Mouse (Mus musculus): ENCODE data around the gene Gm49342. TPM values are rescaled to one million over a fixed set of nuclear protein-coding genes. Genes with fewer than 3 reads are reported as not detected.
"Not testable (repeated sequence)": the region's sequence is repeated elsewhere in the genome, so short reads cannot be mapped to it uniquely, and the experiment has no call there.

The Gm49342 gene
- polyA plus RNA-seq (2016; fragmentation: Nextera tagmentation; extraction: Ambion mirVana): not detected in 2 replicates

DNA sequence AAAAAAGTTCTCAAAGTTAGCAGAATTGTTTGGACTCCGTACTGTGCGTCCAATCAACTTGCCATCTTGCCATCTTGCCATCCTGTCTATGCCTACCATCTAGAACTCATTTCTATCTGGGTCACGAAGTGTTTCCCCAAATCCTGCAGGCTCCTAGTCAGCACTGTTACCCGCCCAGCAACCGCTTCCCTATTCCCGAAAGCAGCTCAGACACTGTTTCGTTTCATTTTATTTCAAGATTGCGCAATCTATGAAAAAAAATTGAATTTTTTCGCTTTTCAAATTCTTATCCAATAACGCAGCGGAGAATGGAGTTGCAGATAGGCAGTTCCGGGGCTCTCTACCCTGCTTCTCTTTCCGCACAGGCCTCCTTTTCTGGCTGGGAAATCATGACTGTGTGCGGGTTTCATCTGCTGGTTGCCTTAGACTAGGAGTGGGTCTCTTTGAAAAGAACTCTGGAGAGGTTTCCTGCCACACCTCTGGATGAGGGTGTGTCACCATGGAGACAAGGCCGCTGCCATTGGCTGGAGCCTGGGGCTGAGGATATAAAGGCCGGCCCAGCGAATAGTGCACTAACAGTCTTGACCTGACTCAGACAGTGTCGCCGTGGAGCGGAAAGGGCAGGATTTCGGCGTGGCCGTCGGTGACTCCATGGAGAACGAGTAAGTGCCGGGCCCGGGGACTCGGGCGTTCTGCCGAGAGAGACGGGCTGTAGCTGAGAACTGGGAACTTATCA is at the start of gene Gm49342:
TSS of gene Gm49342 (plus strand) at position 586 of the 736 bp plus-strand sequence.
- Histone ChIP-seq H3K27me3 (ENCODE audit: insufficient read depth, poor library complexity, severe bottlenecking) (no peaks in the 10 kb centered on the region), H3K36me3 (peaks cover 5% of the 10 kb centered on the region), H3K4me3 (peak within 1 kb of the TSS; percentile 55), H3K9me3 (no peaks in the 10 kb centered on the region), H3K4me1 (0 out of 2 replicates have a peak, but pooled peaks cover 4% of the 10 kb centered on the region), H3K27ac (peak within 1 kb of the TSS; percentile 87)
- DNase-seq (ENCODE audit: low spot score): peak; percentile 98
- 17% methylated on average over 31 of the region's 31 CpGs for WGBS

- Histone ChIP-seq H3K4me3 (no peak overlapping the region), H3K27me3 (ENCODE audit: insufficient read depth, poor library complexity, severe bottlenecking) (peaks cover 39% of the 10 kb centered on the region), H3K9me3 (no peaks in the 10 kb centered on the region), H3K27ac (no peak overlapping the region), H3K36me3 (no peaks in the 10 kb centered on the region), H3K4me1 (peaks cover 14% of the 10 kb centered on the region)
- DNase-seq (ENCODE audit: low spot score): no peak
Observed at GRCm38 (mm10) chr14:50895407-50895806, 48.9 kb upstream of the Gm49342 start.

GRCm38 (mm10) chr14:50895985-50896746 is 48.2 kb upstream of the Gm49342 start:
- Histone ChIP-seq H3K4me1 (peaks cover 14% of the 10 kb centered on the region), H3K9me3 (no peaks in the 10 kb centered on the region), H3K27me3 (ENCODE audit: insufficient read depth, poor library complexity, severe bottlenecking) (peaks cover 39% of the 10 kb centered on the region), H3K4me3 (peak overlapping the region; percentile 62), H3K36me3 (no peaks in the 10 kb centered on the region), H3K27ac (0 out of 2 replicates have a peak overlapping the region, but pooled peaks have one; percentile 36)
- WGBS: 17% methylated on average over 19 of the region's 19 CpGs
- no peak for DNase-seq (ENCODE audit: low spot score)

- no peaks in the 10 kb centered on the region for H3K36me3 ChIP-seq
- H3K9me3 ChIP-seq: no peaks in the 10 kb centered on the region
- H3K4me1 ChIP-seq: peaks cover 14% of the 10 kb centered on the region
- H3K27ac ChIP-seq: 0 out of 2 replicates have a peak overlapping the region, but pooled peaks have one; percentile 36
- peak overlapping the region; percentile 62 for H3K4me3 ChIP-seq
- WGBS: 18% methylated on average over 23 of the region's 23 CpGs
- peaks cover 39% of the 10 kb centered on the region for H3K27me3 ChIP-seq (ENCODE audit: insufficient read depth, poor library complexity, severe bottlenecking)
- DNase-seq (ENCODE audit: low spot score): peak; percentile 68
Observed at GRCm38 (mm10) chr14:50896747-50897373, 47.5 kb upstream of the Gm49342 start.

- H3K36me3 ChIP-seq: no peaks in the 10 kb centered on the region
- peaks cover 14% of the 10 kb centered on the region for H3K4me1 ChIP-seq
- 0 out of 2 replicates have a peak within 1 kb of the TSS, but pooled peaks have one; percentile 36 for H3K27ac ChIP-seq
- peak within 1 kb of the TSS; percentile 62 for H3K4me3 ChIP-seq
- peak; percentile 76 for DNase-seq (ENCODE audit: low spot score)
- no peaks in the 10 kb centered on the region for H3K9me3 ChIP-seq
- peaks cover 39% of the 10 kb centered on the region for H3K27me3 ChIP-seq (ENCODE audit: insufficient read depth, poor library complexity, severe bottlenecking)
- 33% methylated on average over 7 of the region's 7 CpGs for WGBS
Observed at GRCm38 (mm10) chr14:50897374-50897765, 46.9 kb upstream of the Gm49342 start, which contains the start of gene Klhl33. TSS of gene Klhl33 (minus strand) at chr14:50897507.

- 93% methylated on average over 2 of the region's 2 CpGs for WGBS
- peaks cover 38% of the 10 kb centered on the region for H3K27me3 ChIP-seq (ENCODE audit: insufficient read depth, poor library complexity, severe bottlenecking)
- H3K36me3 ChIP-seq, H3K9me3 ChIP-seq, H3K27ac ChIP-seq, H3K4me3 ChIP-seq: not testable (repeated sequence)
- H3K4me1 ChIP-seq: peaks cover 14% of the 10 kb centered on the region
- DNase-seq (ENCODE audit: low spot score): peak; percentile 51
Observed at GRCm38 (mm10) chr14:50897992-50898391, 46.3 kb upstream of the Gm49342 start.

DNA sequence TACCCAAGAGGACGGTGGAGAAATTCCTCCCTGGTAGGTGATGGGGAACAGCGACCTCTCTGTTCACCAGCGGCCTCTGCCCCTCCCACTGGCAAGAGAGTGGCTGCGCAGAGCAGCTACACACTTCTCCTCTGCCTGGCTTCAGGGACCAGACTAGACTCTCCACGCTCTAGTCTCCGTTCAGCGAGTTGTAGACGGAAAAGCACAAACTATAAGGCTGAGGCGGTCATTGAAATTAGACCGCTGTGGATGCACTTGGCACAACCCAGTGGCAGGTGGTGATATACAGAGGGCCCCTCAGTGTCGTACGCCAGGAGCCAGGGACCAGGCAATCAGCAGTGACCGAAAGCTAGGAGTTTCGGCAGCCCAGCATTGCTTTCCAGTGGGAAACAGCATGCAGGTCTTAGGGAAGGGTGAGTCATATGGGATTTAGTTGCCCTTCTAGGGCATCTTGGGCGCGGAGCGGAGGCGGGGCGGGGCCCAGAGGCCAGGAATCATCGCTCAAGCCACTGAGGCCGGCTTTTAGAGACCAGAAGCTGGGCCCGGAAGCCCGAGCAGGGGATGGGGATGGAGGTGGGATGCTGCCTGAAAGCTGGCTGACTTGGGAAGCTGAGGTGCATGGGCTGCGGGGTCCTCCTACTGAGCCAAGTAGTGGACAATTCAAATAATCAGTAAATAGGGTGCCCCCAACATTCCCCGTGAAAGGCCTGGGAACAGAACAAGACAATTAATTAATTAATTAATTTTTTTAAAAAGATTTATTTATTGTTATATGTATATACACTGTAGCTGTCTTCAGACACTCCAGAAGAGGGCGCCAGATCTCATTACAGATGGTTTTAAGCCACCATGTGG is 40.1 kb upstream of the Gm49342 start:
- 3% methylated on average over 26 of the region's 26 CpGs for WGBS
- peaks cover 5% of the 10 kb centered on the region; the same call in 1 of the 2 replicates for H3K4me1 ChIP-seq
- peak; percentile 88 for DNase-seq (ENCODE audit: low spot score)
- peak overlapping the region; percentile 39 for H3K27ac ChIP-seq
- H3K36me3 ChIP-seq: no peaks in the 10 kb centered on the region
- H3K4me3 ChIP-seq: peak overlapping the region; percentile 61
- H3K27me3 ChIP-seq (ENCODE audit: insufficient read depth, poor library complexity, severe bottlenecking): no peaks in the 10 kb centered on the region
- no peaks in the 10 kb centered on the region for H3K9me3 ChIP-seq

GRCm38 (mm10) chr14:50904828-50905129 is 39.5 kb upstream of the Gm49342 start:
- H3K9me3 ChIP-seq: no peaks in the 10 kb centered on the region
- no peak for DNase-seq (ENCODE audit: low spot score)
- WGBS: 77% methylated on average over 4 of the region's 4 CpGs
- H3K27me3 ChIP-seq (ENCODE audit: insufficient read depth, poor library complexity, severe bottlenecking): no peaks in the 10 kb centered on the region
- peaks cover 5% of the 10 kb centered on the region; the same call in 1 of the 2 replicates for H3K4me1 ChIP-seq
- no peak overlapping the region for H3K27ac ChIP-seq
- no peak overlapping the region for H3K4me3 ChIP-seq
- H3K36me3 ChIP-seq: no peaks in the 10 kb centered on the region

DNA sequence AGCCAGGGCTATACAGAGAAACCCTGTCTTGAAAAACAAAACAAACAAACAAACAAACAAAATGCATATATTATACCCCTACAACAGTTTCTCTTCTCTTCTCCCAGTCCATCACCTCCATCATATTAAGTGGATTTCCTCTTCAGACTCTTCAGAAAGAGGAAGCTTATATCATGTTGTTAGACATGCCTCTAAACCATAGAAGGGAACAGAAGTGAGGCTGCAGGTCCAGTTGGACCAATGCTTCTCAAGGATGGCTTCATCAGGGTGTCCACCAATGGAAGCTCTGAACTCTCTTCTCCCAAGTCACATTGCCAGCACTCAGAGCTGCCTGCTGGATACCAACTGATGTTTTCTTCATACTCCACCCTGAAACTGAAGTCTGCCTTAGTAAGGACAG is 39.0 kb upstream of the Gm49342 start:
- not testable (repeated sequence) for DNase-seq (ENCODE audit: low spot score); H3K36me3 ChIP-seq; H3K4me1 ChIP-seq; H3K27ac ChIP-seq; H3K4me3 ChIP-seq; H3K27me3 ChIP-seq (ENCODE audit: insufficient read depth, poor library complexity, severe bottlenecking); H3K9me3 ChIP-seq

DNA sequence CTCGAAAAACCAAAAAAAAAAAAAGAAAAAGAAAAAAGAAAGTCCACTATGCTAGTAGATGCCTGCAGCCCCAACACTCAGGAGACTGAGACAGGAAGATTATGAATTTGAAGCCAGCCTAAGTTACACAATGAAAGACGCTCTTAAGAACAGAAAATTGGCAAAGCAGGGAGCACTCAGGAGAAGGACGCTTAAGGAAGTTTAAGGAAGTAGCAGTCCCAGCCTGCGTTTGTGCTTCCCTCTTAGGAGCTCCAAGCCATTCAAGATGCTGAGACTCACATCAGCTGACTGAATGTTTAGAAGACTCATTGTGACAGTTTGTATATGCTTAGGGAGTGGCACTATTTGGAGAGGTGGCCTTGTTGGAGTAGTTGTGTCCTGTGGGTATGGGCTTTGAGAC is 36.2 kb upstream of the Gm49342 start:
- H3K27me3 ChIP-seq (ENCODE audit: insufficient read depth, poor library complexity, severe bottlenecking): no peaks in the 10 kb centered on the region
- H3K9me3 ChIP-seq: no peaks in the 10 kb centered on the region
- no peak overlapping the region for H3K4me3 ChIP-seq
- DNase-seq (ENCODE audit: low spot score): no peak
- peaks cover 9% of the 10 kb centered on the region for H3K36me3 ChIP-seq
- peaks cover 5% of the 10 kb centered on the region; the same call in 1 of the 2 replicates for H3K4me1 ChIP-seq
- WGBS: 81% methylated on average over 4 of the region's 4 CpGs
- H3K27ac ChIP-seq: no peak overlapping the region

GRCm38 (mm10) chr14:50911356-50911755 is 33.0 kb upstream of the Gm49342 start:
- peaks cover 38% of the 10 kb centered on the region for H3K36me3 ChIP-seq
- no peak overlapping the region for H3K27ac ChIP-seq
- DNase-seq (ENCODE audit: low spot score): no peak
- H3K27me3 ChIP-seq (ENCODE audit: insufficient read depth, poor library complexity, severe bottlenecking): no peaks in the 10 kb centered on the region
- WGBS: 48% methylated on average over 3 of the region's 3 CpGs
- no peaks in the 10 kb centered on the region for H3K9me3 ChIP-seq
- no peak overlapping the region for H3K4me3 ChIP-seq
- no peaks in the 10 kb centered on the region for H3K4me1 ChIP-seq

DNA sequence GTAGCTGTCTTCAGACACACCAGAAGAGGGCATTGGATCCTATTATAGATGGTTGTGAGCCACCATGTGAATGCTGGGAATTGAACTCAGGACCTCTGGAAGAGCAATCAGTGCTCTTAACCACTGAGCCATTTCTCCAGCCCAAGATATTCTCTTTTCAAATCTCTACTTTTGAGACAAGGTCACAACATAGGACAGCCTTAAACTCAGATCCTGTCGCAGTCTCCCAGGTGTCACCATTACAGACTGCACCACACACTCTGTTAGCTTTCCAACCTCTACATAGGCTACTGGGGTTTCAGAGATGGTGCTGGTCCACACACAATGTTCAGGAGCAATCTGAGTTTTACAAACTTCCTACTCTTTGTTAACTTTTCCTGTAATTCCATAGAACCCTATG is 20.9 kb upstream of the Gm49342 start:
- 71% methylated on average over 1 of the region's 1 CpGs for WGBS
- Histone ChIP-seq H3K36me3 (peaks cover 37% of the 10 kb centered on the region), H3K4me3 (peak overlapping the region; percentile 80)
- H3K9me3 ChIP-seq; H3K27ac ChIP-seq; H3K27me3 ChIP-seq (ENCODE audit: insufficient read depth, poor library complexity, severe bottlenecking); DNase-seq (ENCODE audit: low spot score); H3K4me1 ChIP-seq: not testable (repeated sequence)
